Mouse (Mus musculus): ENCODE results near the gene Gm21788. TPM values are rescaled to one million over a fixed set of nuclear protein-coding genes. Genes with fewer than 3 reads are reported as not detected.
"Not testable (repeated sequence)": the region's sequence is repeated elsewhere in the genome, so short reads cannot be mapped to it uniquely, and the experiment has no call there.

The Gm21788 gene
- polyA plus RNA-seq (2015; fragmentation: Nextera tagmentation; extraction: Ambion mirVana), result not detected in 2 replicates

- not testable (repeated sequence) for H3K27me3 ChIP-seq; H3K4me1 ChIP-seq; H3K36me3 ChIP-seq (ENCODE audit: poor library complexity, severe bottlenecking); H3K9me3 ChIP-seq (replicated peaks); H3K27ac ChIP-seq; H3K4me3 ChIP-seq; ATAC-seq; H3K9ac ChIP-seq; H3K4me2 ChIP-seq
- no CpG with 5 or more reads among the region's 3 CpGs for WGBS
Measured at GRCm38 (mm10) chrY:7404710-7405109, at the start of gene Gm21788. TSS of gene Gm21788 (plus strand) at chrY:7405010.

Other genes starting within 250 kb of the Gm21788 start
- gene Gm21244, start 235.7 kb upstream of the Gm21788 start, polyA plus RNA-seq (2015; fragmentation: Nextera tagmentation; extraction: Ambion mirVana), result not detected in 2 replicates
- not detected in 2 replicates for gene Gm28998, start 151.2 kb upstream of the Gm21788 start, polyA plus RNA-seq (2015; fragmentation: Nextera tagmentation; extraction: Ambion mirVana)
- 0.04 TPM in 1 of 2 replicates, not detected in the other for gene Gm20826, start 233.5 kb downstream of the Gm21788 start, polyA plus RNA-seq (2015; fragmentation: Nextera tagmentation; extraction: Ambion mirVana)

Data from forebrain, embryonic 13.5 days (tissue).